Mouse (Mus musculus): ENCODE results near the gene Rnf115.

DNA sequence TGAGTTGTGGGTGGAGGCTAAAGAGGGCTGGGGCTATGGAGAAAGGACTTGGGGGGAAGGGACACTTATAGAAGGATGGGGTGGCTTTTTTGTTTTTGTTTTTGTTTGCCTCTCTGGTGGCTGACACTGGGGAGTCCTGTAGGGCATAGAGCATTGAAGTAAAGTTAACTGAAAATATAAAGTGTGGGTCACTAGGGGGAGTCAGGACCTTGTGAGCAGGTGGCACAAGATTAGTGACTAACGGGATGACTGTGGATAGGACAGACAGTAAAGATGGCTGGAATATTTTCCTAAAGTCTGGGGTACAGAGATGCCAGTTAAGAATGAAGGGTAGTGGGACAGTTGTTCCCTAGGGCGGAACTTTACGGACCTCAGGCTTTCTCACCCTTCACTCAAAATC, 37.2 kb upstream of the Rnf115 start:
- TF ChIP-seq EP300 (IDR thresholded peaks at IDR 0.05; ENCODE audit: low read depth) (no peak), CTCF (IDR thresholded peaks at IDR 0.05; ENCODE audit: low read depth) (peak; percentile 41)
